Mouse (Mus musculus) left cerebral cortex, adult 8-10 months (tissue): ENCODE measurements around the gene Adam30. TPM values are rescaled to one million over a fixed set of nuclear protein-coding genes. Genes with fewer than 3 reads are reported as not detected.

Experiments used
- DNase-seq, 2 experiments: peaks; one replicate each; pipeline ENCODE4 v3.0.0; 2022; ENCODE audit warnings: low spot score in 2 of 2
- total RNA-seq, 4 experiments: library from RNA; stranded (reverse); gene quantifications; 2 replicates each; pipeline ENCODE4 v1.2.4; 2022

Adam30 gene
- total RNA-seq, 4 experiments from 2014 or later = not detected

DNA sequence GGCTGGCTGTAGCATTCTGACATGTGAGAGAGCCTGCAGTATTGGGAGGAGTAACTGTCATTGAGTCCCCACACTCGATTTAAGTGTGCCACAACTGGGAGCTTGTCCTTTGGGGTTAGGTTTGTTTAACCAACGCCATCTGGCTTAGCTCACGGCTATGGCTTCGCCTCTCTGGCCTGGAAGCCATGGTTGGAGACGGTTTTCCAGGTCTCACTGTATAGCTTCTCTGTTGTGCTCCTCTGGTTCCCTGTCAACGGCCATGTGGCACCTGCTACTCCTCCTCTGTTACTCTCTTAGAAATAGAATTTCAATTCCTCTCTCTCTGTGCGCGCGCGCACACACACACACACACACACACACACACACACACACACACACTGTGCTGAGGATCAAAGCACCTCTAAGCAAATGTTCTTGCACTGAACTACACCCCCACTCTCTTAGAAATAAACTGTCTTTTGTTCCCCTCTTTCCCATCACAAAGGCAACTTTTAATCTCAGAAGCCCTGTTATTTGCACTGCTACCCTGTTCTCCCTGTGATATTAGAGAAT, 24.8 kb downstream of the Adam30 start:
- DNase-seq = no peak

GRCm38 (mm10) chr3:98187777-98188176, 27.3 kb downstream of the Adam30 start:
- no peak for DNase-seq

GRCm38 (mm10) chr3:98197711-98198532, 37.5 kb downstream of the Adam30 start:
- DNase-seq = no peak

DNA sequence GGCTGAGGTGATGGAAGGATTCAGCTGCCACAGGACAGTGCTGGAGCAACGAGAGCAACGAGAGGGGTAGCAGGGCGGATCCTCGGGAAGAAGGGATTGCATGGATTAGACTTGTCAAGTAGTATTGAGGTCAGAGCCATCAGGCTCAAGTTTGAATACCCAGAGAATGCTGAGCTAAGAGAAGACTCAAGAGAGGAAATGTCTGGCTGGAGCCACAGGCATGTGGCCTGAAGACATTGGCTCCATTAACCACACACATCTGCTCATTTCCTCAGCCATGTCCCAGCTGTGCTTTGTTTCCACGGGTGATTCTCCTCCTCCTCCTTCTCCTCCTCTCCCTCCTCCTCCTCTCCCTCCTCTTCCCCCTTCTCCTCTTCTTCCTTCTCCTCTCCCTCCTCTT, 39.3 kb downstream of the Adam30 start:
- DNase-seq = no peak

- DNase-seq = no peak
Measured at GRCm38 (mm10) chr3:98203282-98203681, 42.9 kb downstream of the Adam30 start.

DNA sequence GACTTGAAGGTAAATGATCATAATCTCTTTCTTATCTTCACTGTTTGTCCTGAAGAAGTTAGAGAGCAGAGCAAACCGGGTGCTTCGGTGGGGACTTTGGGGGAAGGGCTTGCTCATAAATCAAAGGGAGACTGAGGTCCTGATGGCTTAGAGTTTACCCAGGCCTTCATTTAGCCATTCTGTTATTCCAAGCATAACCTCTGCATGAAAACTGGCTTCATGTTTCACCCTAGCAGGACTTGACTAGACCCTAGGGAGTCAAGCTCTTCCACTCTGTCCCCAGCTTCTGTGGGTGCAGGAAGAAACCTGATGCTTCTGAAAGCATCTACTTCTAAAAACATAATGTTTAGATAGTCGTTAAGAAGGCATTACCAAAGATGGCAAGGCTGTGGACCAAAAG, 46.5 kb downstream of the Adam30 start:
- DNase-seq = no peak

- DNase-seq = no peak
Measured at GRCm38 (mm10) chr3:98209161-98209560, 48.7 kb downstream of the Adam30 start.

DNA sequence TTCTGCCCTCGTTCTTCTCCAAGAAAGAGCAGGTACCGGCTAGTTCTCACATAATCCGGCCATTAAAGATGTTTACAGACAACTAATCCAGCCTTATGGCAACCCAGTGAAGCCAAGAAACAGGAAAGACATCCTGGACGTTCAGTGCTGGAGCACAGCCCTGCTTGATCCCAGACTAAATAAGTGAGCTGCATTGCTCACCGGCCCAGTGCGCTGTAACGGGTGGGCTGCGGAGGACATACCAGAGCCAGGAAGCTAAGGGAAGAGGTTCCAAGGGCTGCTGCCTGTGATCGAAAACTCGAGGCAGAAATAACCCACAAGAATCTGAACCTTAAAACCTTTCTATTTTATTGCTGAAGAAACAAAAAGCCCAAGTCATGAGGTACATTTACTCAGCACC, 50.4 kb downstream of the Adam30 start:
- no peak for DNase-seq

GRCm38 (mm10) chr3:98211301-98212081, 51.1 kb downstream of the Adam30 start:
- peak in 1 of 2 experiments; percentile 78 for DNase-seq

Other genes starting within 250 kb of the Adam30 start
- 10 to 100 TPM; 16.3 to 17.9 (median 17.1) TPM for gene Notch2, start 147.1 kb upstream of the Adam30 start, total RNA-seq
- not detected for gene Reg4, start 61.5 kb downstream of the Adam30 start, total RNA-seq
- gene Hmgcs2, start 119.8 kb downstream of the Adam30 start, total RNA-seq = 1 to 10 TPM; 4.3 to 5.9 (median 4.9) TPM
- gene Phgdh, start 179.4 kb downstream of the Adam30 start, total RNA-seq = 10 to 100 TPM; 63.1 to 66.4 (median 64.7) TPM
- gene Zfp697, start 221.8 kb downstream of the Adam30 start, total RNA-seq = 10 to 100 TPM; 26.9 to 30.8 (median 27.6) TPM